Mouse (Mus musculus): ENCODE data around the gene Rnf157. TPM values are rescaled to one million over a fixed set of nuclear protein-coding genes. Genes with fewer than 3 reads are reported as not detected.

The Rnf157 gene
- total and polyA plus RNA-seq, 3 experiments = 8.7 to 39.3 (median 10.9) TPM

DNA sequence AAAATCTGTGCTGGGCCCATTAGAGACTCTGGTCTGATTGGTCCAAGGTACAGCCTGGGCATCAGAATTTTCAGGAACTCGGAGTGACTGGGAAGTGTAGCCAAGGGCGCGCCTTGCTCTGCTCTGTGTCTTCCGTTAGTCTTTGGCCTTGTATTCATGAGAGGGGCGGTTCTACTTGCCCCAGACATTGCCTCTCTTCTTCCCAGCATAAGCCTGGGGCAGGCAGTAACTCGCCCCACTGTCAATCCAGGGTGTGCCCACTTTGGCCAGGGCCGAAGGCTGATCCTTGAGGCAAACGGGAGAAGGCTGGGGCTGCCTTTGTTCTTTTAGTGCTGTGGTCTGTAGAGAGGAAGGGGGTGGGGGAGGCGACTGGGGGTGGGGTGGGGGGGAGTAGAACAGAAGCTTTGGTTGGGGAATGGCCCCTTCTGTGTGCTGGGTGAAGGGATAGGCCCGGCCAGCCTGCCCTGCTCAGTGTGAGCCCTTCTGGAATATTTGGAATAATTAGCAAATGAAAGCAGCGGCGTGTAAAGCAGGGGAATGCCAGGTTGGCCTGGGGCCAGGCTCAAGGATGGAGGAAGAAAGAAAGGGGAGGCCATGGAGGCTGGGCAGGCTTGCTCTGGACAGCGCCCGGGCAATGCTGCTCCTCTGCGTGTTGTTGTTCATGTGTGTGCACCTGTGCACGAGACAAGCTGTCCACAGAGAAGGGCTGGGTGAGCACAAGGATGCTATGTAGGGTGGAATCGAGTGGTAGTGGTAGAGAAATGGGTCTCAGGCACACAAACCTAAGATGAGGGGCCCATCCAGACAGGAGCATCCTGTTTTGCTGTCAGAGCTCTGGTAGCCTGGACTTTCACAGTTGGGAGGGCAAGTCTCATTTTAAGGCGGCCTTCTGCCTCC lies 83.3 kb downstream of the Rnf157 start:
- H3K79me2 ChIP-seq (replicated peaks; ENCODE audit: control insufficient read depth, extremely low read depth, insufficient read depth, poor library complexity, severe bottlenecking) = no peaks in the 10 kb centered on the region
- peak overlapping the region; percentile 24 for H3K9ac ChIP-seq (ENCODE audit: insufficient read depth, low read depth)
- H3K27me3 ChIP-seq (replicated peaks) = peaks cover 9% of the 10 kb centered on the region
- H3K4me3 ChIP-seq (replicated peaks in 1 of 3; ENCODE audit: low read depth in 2 of 3, low read length in 2 of 3, poor library complexity in 1 of 3) = peak overlapping the region in 1 of 3 experiments; percentile 29
- H3K27ac ChIP-seq (ENCODE audit: insufficient read depth, low read depth) = peak overlapping the region; percentile 94
- H3K4me2 ChIP-seq (ENCODE audit: insufficient read depth, low read depth, poor library complexity, severe bottlenecking) = peak overlapping the region; percentile 22
- H3K36me3 ChIP-seq (replicated peaks in 1 of 2; ENCODE audit: control insufficient read depth in 1 of 2, insufficient read depth in 1 of 2, low read length in 1 of 2) = no peaks in the 10 kb centered on the region
- dilution Hi-C loops (cut with MboI; ENCODE audit: extremely low pct_ligation_motif_present, extremely low pct_unique_long_range_greater_than_20kb, low sequenced_read_pairs) = no loop called here
- DNase-seq (ENCODE audit: extremely low read depth) = no peak
- peaks cover 40 to 63% of the 10 kb centered on the region in 2 experiments for H3K4me1 ChIP-seq (ENCODE audit: control insufficient read depth in 1 of 2, insufficient read depth in 2 of 2)
- in situ Hi-C loops (cut with MboI; ENCODE audit: low pct_ligation_motif_present, low pct_unique_long_range_greater_than_20kb, low sequenced_read_pairs) = loop anchor here (10.0 kb wide), 1 partner anchor 205 kb away; the partner anchor contains the start of gene Sphk1
- TF ChIP-seq NELFE (IDR thresholded peaks at IDR 0.05; ENCODE audit: low read depth, low read length) (0 out of 2 replicates have a peak, but pooled peaks have one; percentile 11), CHD1 (IDR thresholded peaks at IDR 0.05; ENCODE audit: low read depth, low read length) (0 out of 2 replicates have a peak, but pooled peaks have one; percentile 32), GABPA (IDR thresholded peaks at IDR 0.05; ENCODE audit: insufficient replicate concordance, low read depth, low read length) (no peak), TCF12 (IDR thresholded peaks at IDR 0.05; ENCODE audit: low read depth, low read length) (0 out of 2 replicates have a peak, but pooled peaks have one; percentile 13), RAD21 (IDR thresholded peaks at IDR 0.05; ENCODE audit: low read depth, low read length) (no peak), IRF4 (IDR thresholded peaks at IDR 0.05; ENCODE audit: low read depth, low read length) (0 out of 2 replicates have a peak, but pooled peaks have one; percentile 33), UBTF (IDR thresholded peaks at IDR 0.05; ENCODE audit: low read depth, low read length) (0 out of 2 replicates have a peak, but pooled peaks have one; percentile 38), MXI1 (IDR thresholded peaks at IDR 0.05; ENCODE audit: low read depth, low read length) (0 out of 2 replicates have a peak, but pooled peaks have one; percentile 32), POLR2A (IDR thresholded peaks at IDR 0.05; ENCODE audit: low read depth, low read length) (0 out of 2 replicates have a peak, but pooled peaks have one; percentile 22), ZC3H11A (IDR thresholded peaks at IDR 0.05; ENCODE audit: low read depth, low read length) (no peak), E2F4 (IDR thresholded peaks at IDR 0.05; ENCODE audit: insufficient replicate concordance, low read depth, low read length) (no peak), MEF2A (IDR thresholded peaks at IDR 0.05; ENCODE audit: borderline replicate concordance, low read depth, low read length) (no peak), NRF1 (IDR thresholded peaks at IDR 0.05; ENCODE audit: low read depth, low read length) (0 out of 2 replicates have a peak, but pooled peaks have one; percentile 8)
- no peaks in the 10 kb centered on the region for H3K9me3 ChIP-seq (replicated peaks; ENCODE audit: low read length)

GRCm38 (mm10) chr11:116326963-116327603 lies 85.7 kb downstream of the Rnf157 start:
- H3K9me3 ChIP-seq (replicated peaks; ENCODE audit: low read length) = no peaks in the 10 kb centered on the region
- H3K4me1 ChIP-seq (ENCODE audit: control insufficient read depth in 1 of 2, insufficient read depth in 2 of 2) = peaks cover 36 to 57% of the 10 kb centered on the region in 2 experiments
- H3K27ac ChIP-seq (ENCODE audit: insufficient read depth, low read depth) = no peak overlapping the region
- TF ChIP-seq ZNF384 (IDR thresholded peaks at IDR 0.05; ENCODE audit: low read depth, low read length) (no peak), TCF12 (IDR thresholded peaks at IDR 0.05; ENCODE audit: low read depth, low read length) (peak; percentile 23; the same call in 1 of the 2 replicates), BHLHE40 (IDR thresholded peaks at IDR 0.05; ENCODE audit: low read depth, low read length) (no peak), USF1 (IDR thresholded peaks at IDR 0.05; ENCODE audit: low read depth, low read length) (no peak), CHD1 (IDR thresholded peaks at IDR 0.05; ENCODE audit: low read depth, low read length) (peak; percentile 86; the same call in 1 of the 2 replicates)
- DNase-seq (ENCODE audit: extremely low read depth) = no peak
- no peaks in the 10 kb centered on the region for H3K27me3 ChIP-seq (replicated peaks)
- in situ Hi-C loops (cut with MboI; ENCODE audit: low pct_ligation_motif_present, low pct_unique_long_range_greater_than_20kb, low sequenced_read_pairs) = loop anchor here (10.0 kb wide), 1 partner anchor 208 kb away; the partner anchor contains the start of gene Sphk1
- dilution Hi-C loops (cut with MboI; ENCODE audit: extremely low pct_ligation_motif_present, extremely low pct_unique_long_range_greater_than_20kb, low sequenced_read_pairs) = no loop called here
- H3K9ac ChIP-seq (ENCODE audit: insufficient read depth, low read depth) = no peak overlapping the region
- no peak overlapping the region for H3K4me3 ChIP-seq (replicated peaks in 1 of 3; ENCODE audit: low read depth in 2 of 3, low read length in 2 of 3, poor library complexity in 1 of 3)
- no peaks in the 10 kb centered on the region for H3K36me3 ChIP-seq (replicated peaks in 1 of 2; ENCODE audit: control insufficient read depth in 1 of 2, insufficient read depth in 1 of 2, low read length in 1 of 2)
- H3K4me2 ChIP-seq (ENCODE audit: insufficient read depth, low read depth, poor library complexity, severe bottlenecking) = no peak overlapping the region
- H3K79me2 ChIP-seq (replicated peaks; ENCODE audit: control insufficient read depth, extremely low read depth, insufficient read depth, poor library complexity, severe bottlenecking) = no peaks in the 10 kb centered on the region

Data from CH12.LX (cell line).